Mouse (Mus musculus) gonadal fat pad, adult 2 months (tissue): ENCODE measurements at regions not wholly inside any gene's neighbourhood (a gene's known extent, or its start where the extent isn't known, plus 50 kb on each side); places are given as distances from the start of the nearest gene placed in this dataset.
"Not testable (repeated sequence)": the region's sequence is repeated elsewhere in the genome, so short reads cannot be mapped to it uniquely, and the experiment has no call there.

Experiments used
- DNase-seq: peaks from one replicate; pipeline ENCODE4 v3.0.0-alpha.2; 2012; ENCODE audit warnings: low read depth

DNA sequence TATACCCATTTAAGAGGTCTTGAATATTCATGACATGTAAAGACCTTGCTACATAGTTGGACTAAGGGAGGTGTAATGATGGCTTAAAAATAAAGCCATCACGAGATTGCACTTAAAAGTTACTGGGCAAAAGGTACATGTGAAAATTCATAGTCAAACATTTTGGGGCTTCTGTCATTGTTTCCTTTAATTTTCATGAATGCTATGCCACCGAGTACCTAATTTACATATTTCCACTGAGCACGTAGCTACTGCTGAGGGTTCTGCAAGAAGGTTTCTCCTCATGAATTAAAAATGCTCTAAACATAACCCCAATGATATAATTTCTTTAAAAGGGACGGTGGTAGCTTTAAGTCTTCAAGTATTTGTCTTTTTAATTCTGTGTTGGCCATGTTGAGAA lies 800.4 kb downstream of the Ets1 start:
- DNase-seq: no peak

- no peak for DNase-seq
Measured at GRCm38 (mm10) chr9:33442266-33442665, 806.2 kb downstream of the Ets1 start.

- DNase-seq: no peak
Measured at GRCm38 (mm10) chr9:33445902-33446301, 809.9 kb downstream of the Ets1 start.

DNA sequence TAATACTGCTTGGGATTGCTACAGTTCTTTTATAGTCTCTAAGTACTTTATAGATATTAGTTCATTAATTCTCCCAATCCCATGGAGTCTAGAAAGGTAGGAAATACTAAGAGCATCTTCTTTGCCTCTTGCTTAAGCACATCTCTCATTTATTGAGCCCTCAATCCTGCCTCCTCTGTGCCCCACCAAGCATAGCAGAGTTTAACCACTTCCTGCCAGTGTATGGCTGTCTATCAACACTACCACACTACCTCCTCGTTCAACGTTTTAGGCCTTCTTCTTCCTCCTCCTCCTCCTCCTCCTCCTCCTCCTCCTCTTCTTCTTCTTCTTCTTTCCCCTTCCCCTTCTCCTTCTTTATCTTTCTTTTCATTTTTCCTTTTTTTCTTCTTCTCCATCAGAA lies 839.1 kb downstream of the Ets1 start:
- no peak for DNase-seq

GRCm38 (mm10) chr9:33482845-33483540 lies 847.0 kb downstream of the Ets1 start:
- no peak for DNase-seq

DNA sequence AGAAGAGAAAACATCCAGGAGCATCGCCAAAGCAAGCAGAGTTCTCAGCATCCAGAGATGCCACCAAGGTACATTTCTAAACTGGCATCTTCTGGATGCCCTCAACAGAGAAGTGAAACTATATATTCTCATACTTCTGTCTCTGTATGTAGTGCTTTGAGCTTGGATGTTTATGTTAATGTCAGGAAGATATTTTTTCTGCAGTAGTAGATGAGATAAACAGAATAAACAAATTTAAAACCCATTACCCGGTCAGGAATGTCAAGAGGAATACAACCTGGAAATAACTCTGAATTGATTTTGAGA lies 847.5 kb downstream of the Ets1 start:
- no peak for DNase-seq

- DNase-seq: no peak
Measured at GRCm38 (mm10) chr9:33533101-33533810, 897.2 kb downstream of the Ets1 start.

- no peak for DNase-seq
Measured at GRCm38 (mm10) chr9:33543301-33543700, 907.3 kb downstream of the Ets1 start.

DNA sequence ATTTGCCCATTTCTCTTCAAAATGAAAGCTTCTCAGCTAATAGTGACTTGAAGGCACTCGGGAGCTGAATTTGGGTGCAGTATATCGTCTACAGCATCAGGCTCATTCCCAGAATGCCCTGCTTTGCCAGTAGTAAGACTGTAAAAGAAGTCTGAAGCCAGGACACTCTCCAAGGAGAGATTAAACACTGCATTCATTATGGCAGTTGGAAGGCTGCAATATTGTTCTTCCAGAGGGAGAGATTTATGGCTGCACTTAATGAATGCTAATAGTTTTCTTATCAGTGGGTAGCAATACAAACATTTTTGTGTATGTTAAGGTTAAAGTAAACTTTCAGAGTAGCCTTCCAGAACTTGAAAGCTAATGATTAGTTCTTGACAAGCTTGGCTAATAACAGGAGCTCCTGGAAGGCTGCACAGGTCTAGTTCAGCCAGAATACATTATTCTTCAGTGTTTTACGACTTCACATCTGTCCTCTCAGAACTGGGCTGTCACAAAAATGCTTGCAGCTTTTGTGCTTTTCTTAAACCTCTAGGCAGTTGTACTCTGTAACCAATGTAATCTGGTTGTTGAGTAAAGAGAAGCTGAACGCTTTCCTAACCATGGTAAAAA lies 910.2 kb downstream of the Ets1 start:
- DNase-seq: no peak

GRCm38 (mm10) chr9:33549395-33549794 lies 913.4 kb downstream of the Ets1 start:
- no peak for DNase-seq

GRCm38 (mm10) chr9:33571990-33572389 lies 913.7 kb upstream of the Kirrel3 start:
- no peak for DNase-seq

DNA sequence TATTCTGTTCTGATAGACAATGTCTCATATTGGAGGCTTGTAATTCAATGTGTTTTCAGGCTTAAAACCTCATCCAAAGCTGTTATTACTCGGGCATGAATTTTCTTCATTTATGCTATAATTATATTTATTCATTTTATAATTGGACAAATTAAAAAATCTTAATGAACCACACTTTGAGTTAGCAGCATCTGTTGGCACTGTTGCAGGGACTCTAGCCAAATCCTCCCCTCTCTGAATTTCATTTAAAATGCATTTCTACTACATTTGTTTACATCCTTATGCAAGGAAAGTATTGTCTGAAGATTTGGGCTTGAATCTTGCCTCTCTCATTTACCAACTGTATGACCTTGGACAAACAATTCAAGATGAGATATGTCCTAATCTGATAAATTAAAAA lies 874.2 kb upstream of the Kirrel3 start:
- no peak for DNase-seq

DNA sequence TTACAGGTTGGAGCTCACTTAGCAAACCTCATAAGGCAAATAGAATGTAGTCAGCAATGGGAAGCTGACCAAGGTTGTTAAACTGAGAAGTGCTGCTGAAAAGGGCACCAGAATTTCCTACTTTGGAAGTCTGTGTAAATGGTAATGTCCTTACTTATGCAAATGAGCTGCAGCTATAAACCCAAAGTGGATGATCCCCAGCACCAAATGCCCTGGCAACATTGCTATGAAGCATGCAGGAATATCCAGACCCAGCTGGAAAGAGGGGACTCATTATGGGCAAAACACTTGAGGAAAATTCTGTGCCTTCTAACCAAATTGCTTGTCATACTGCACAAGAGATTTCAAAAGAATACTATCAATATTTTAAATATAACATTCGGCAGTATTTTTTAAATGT lies 861.3 kb upstream of the Kirrel3 start:
- no peak for DNase-seq

- DNase-seq: no peak
Measured at GRCm38 (mm10) chr9:33629731-33630473, 855.8 kb upstream of the Kirrel3 start.

DNA sequence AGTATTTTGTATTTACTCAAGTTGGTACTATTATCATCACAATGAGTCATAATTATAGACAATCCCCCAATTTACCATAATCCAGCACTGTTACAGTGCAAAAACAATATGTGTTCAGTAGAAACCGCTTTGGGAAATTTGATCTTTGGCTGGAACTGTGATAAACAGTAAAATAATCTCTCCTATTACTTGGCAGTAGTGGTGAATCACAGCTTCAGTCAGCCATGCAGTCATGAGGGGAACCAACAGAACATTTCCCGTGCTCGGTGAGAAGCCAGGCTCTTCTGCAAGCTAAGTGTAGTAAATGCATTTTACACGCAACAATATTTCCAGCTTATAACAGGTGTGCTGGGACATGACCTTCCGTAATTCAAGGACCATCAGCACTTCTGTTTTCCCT lies 822.7 kb upstream of the Kirrel3 start:
- DNase-seq: no peak

DNA sequence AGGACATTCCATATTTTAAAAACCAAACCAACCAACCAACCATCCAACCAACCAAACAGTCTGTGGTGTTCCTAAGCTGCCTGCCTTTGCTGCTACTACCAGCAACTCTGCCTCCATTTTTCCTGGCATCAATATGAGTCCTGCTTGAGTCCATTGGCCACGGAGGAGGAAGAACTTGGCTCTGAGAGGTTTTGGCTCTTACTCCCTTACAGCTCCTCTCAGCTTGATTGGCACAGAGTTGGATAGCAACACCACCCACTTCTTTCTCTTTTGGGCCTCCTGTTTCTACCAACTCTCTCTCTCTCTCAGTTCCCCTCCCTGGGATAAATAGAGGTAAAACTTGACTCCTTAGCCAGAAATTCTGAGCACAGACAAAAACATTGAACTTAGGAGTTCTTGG lies 804.6 kb upstream of the Kirrel3 start:
- no peak for DNase-seq

DNA sequence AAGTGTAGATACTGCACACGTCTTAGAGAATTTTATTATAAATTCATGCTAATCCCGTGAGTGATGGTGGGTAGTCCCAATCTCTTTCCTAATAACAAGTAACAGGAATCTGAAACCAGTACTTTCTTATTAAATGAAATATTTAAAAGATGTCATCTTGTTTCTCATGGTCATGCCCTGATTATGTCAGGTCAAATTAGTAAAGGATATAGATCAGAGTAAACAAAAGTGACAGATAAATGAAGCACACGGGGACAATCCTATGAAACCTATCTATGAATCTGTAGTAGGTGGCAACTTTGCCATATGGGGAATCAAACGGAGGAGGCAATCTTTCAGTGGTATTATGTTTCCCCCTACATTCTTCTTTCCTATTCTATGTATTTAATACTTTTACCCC lies 794.0 kb upstream of the Kirrel3 start:
- DNase-seq: no peak

DNA sequence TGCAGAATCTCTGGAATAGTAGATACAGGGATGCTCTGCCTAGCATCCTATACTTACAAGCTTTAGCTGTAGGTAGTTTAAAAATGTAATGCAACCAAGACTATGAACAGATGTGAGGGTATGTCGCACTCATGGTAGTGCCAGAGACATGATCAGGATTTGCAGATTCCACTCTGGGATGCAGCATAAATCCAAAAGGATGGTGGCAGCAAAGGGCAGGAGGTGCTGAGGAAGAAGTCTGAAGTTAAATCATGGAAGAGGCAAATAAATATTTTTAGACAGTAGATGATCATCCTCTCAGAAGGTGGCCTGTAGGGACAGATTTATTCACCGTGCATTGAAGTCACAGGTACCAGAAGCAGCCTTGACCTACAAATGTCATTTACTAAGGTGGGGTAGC lies 768.1 kb upstream of the Kirrel3 start:
- no peak for DNase-seq

GRCm38 (mm10) chr9:33724811-33725210 lies 760.9 kb upstream of the Kirrel3 start:
- DNase-seq: no peak

GRCm38 (mm10) chr9:33728058-33728457 lies 757.6 kb upstream of the Kirrel3 start:
- DNase-seq: not testable (repeated sequence)

GRCm38 (mm10) chr9:33760701-33761100 lies 725.0 kb upstream of the Kirrel3 start:
- DNase-seq: no peak

DNA sequence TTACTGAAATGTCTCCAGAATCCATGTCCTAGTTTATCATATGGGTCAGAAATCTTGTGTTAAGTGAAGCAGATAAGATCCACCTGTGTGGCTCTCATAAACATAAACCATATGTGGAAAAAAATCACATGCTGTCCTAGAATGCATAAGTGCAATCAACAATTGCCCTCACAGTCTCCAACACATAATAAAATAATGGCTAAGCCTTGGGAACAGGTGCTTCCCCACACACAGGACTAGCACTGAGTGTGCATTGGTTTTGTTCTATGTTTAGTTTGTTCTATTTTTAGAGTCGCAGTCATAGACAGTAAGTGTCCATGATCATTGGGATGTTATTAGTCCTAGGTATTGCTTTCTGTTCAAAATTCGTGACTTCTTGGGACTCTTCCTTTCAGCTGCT lies 719.5 kb upstream of the Kirrel3 start:
- DNase-seq: no peak

GRCm38 (mm10) chr9:33769811-33770210 lies 715.9 kb upstream of the Kirrel3 start:
- DNase-seq: no peak
